Mouse (Mus musculus) E14TG2a.4 (cell line): ENCODE data around the gene Spop.

Experiments used
- CTCF ChIP-seq: conservative IDR thresholded peaks from 2 replicates; pipeline ENCODE4 v1.5.1; 2014; ENCODE audit warnings: low read length
- NANOG ChIP-seq: IDR thresholded peaks from 2 replicates; pipeline ENCODE4 v1.6.1; 2014; ENCODE audit warnings: borderline replicate concordance, low read length, mixed read lengths

- TF ChIP-seq CTCF: no peak
- no peak for TF ChIP-seq NANOG
These were observed 8.1 kb upstream of the Spop start for GRCm38 (mm10) chr11:95405771-95406170.
